Mouse (Mus musculus): ENCODE results near the gene Lsm4.

The Lsm4 gene

GRCm38 (mm10) chr8:70649324-70649723, 23.7 kb upstream of the Lsm4 start:
- DNase-seq (ENCODE audit: low read depth, low spot score): peak; percentile 98

GRCm38 (mm10) chr8:70650351-70650750, 22.7 kb upstream of the Lsm4 start:
- DNase-seq (ENCODE audit: low read depth, low spot score): no peak

GRCm38 (mm10) chr8:70653226-70653625, 19.8 kb upstream of the Lsm4 start:
- DNase-seq (ENCODE audit: low read depth, low spot score): peak; percentile 72

- DNase-seq (ENCODE audit: low read depth, low spot score): no peak
Observed at GRCm38 (mm10) chr8:70654121-70654520, 18.9 kb upstream of the Lsm4 start.

GRCm38 (mm10) chr8:70655469-70655868, 17.6 kb upstream of the Lsm4 start:
- DNase-seq (ENCODE audit: low read depth, low spot score): no peak

- DNase-seq (ENCODE audit: low read depth, low spot score): no peak
Observed at GRCm38 (mm10) chr8:70656193-70656790, 16.8 kb upstream of the Lsm4 start.

- DNase-seq (ENCODE audit: low read depth, low spot score): no peak
Observed at GRCm38 (mm10) chr8:70657214-70657613, 15.8 kb upstream of the Lsm4 start.

- no peak for DNase-seq (ENCODE audit: low read depth, low spot score)
Observed at GRCm38 (mm10) chr8:70657739-70658138, 15.3 kb upstream of the Lsm4 start.

- no peak for DNase-seq (ENCODE audit: low read depth, low spot score)
Observed at GRCm38 (mm10) chr8:70658897-70659603, 14.0 kb upstream of the Lsm4 start.

- peak; percentile 98 for DNase-seq (ENCODE audit: low read depth, low spot score)
Observed at GRCm38 (mm10) chr8:70659604-70660272, 13.3 kb upstream of the Lsm4 start.

- DNase-seq (ENCODE audit: low read depth, low spot score): peak; percentile 96
Observed at GRCm38 (mm10) chr8:70660273-70660725, 12.7 kb upstream of the Lsm4 start, which contains the start of gene Pgpep1. Gene Pgpep1 (minus strand): TSS chr8:70660388.

GRCm38 (mm10) chr8:70663691-70664090, 9.4 kb upstream of the Lsm4 start:
- no peak for DNase-seq (ENCODE audit: low read depth, low spot score)

GRCm38 (mm10) chr8:70664631-70665030, 8.4 kb upstream of the Lsm4 start:
- DNase-seq (ENCODE audit: low read depth, low spot score): no peak

- DNase-seq (ENCODE audit: low read depth, low spot score): no peak
Observed at GRCm38 (mm10) chr8:70665599-70665998, 7.4 kb upstream of the Lsm4 start.

GRCm38 (mm10) chr8:70667071-70667470, 6.0 kb upstream of the Lsm4 start:
- DNase-seq (ENCODE audit: low read depth, low spot score): peak; percentile 72

- peak; percentile 65 for DNase-seq (ENCODE audit: low read depth, low spot score)
Observed at GRCm38 (mm10) chr8:70671615-70672324, 1.3 kb upstream of the Lsm4 start.

- DNase-seq (ENCODE audit: low read depth, low spot score): no peak
Observed at GRCm38 (mm10) chr8:70672325-70673078, 546 bp upstream of the Lsm4 start.

GRCm38 (mm10) chr8:70674109-70674508, 1.1 kb downstream of the Lsm4 start:
- DNase-seq (ENCODE audit: low read depth, low spot score): peak; percentile 48

- DNase-seq (ENCODE audit: low read depth, low spot score): peak; percentile 77
Observed at GRCm38 (mm10) chr8:70674716-70675115, 1.7 kb downstream of the Lsm4 start.

- no peak for DNase-seq (ENCODE audit: low read depth, low spot score)
Observed at GRCm38 (mm10) chr8:70675336-70675735, 2.3 kb downstream of the Lsm4 start.

- no peak for DNase-seq (ENCODE audit: low read depth, low spot score)
Observed at GRCm38 (mm10) chr8:70677451-70678080, 4.5 kb downstream of the Lsm4 start.
